Mouse (Mus musculus) thymus, postnatal 0 days (tissue): ENCODE data around the gene Ugt1a6b. TPM values are rescaled to one million over a fixed set of nuclear protein-coding genes. Genes with fewer than 3 reads are reported as not detected.

Experiments used
- DNase-seq: peaks from one replicate; pipeline ENCODE4 v3.0.0-alpha.2; 2015; ENCODE audit warnings: low spot score
- polyA plus RNA-seq: library from polyadenylated mRNA; unstranded; fragments of >200 nt; fragmentation: Nextera tagmentation; extraction: Ambion mirVana; gene quantifications from 2 replicates; pipeline ENCODE4 v1.2.1, GENCODE M21; 2015

Ugt1a6b gene
- polyA plus RNA-seq, 1 experiment from 2014 or later, result not detected

DNA sequence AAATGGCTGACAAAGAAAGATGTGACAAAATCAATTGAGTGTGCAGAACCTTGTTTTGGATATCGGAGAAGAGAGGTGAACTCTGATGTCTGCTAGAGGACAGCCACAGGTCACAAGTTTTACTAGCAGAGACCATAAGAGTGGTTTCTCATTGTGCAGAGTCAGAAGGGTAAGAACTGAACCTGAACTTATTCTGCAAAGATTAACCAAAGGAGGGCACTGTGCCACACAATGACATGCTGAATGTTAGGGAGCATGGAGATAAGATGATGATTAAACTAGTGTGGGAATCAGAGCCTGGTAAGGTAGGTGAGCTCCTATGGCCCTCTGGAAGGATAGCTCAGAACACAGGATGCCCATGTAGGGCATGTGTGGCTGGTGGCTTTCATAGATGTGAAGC, 92.6 kb downstream of the Ugt1a6b start:
- DNase-seq, result no peak

- no peak for DNase-seq
Observed at GRCm38 (mm10) chr1:88197443-88197842, 94.4 kb downstream of the Ugt1a6b start.

- no peak for DNase-seq
Observed at GRCm38 (mm10) chr1:88199996-88200395, 96.9 kb downstream of the Ugt1a6b start.

DNA sequence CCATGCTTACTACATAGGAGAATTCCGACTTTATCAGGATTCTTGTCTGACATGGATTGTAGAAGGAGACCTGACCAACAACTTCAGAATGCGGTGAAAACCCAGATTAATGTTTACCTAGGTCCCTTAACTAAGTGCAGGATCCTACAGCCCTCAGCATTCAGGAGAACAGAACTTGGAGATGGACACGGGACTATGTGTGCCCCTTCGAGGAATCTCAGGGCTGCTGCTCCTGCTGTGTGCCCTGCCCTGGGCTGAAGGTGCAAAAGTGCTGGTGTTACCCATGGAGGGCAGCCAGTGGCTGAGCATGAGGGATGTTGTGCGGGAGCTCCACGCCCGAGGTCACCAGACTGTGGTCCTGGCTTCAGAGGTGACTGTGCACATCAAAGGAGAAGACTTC, 97.4 kb downstream of the Ugt1a6b start, which contains the start of gene Ugt1a2:
Ugt1a2 (plus strand) TSS at position 146 of the 400 bp plus-strand sequence.
- DNase-seq, result no peak

DNA sequence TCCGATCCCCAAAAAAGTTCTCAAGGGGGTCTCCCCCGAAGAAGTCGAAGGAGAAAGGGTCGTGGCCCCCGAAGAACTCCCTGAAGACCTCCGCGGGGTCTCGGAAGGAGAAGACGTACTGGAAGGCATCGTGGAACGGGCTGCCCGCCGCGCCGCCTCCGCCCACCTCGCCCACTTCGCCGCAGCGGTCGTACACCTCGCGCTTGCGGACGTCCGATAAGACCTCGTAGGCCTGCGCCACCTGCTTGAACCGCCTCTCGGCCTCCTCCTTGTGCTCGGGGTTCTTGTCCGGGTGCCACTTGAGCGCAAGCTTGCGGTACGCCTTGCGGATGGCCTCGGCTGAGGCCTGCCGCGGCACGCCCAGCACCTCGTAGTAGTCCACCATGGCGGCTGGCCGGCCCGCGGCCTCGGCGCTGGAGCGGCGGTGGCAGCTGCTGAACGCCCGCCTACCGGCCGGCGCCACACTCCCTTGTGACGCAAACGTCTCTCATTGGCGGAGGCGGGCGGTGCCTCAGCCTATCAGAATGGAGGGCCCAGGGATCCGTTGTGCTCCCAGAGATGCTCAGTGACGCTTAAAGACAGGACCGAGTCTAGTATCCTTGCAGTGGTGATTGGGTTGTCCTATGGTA, 102.4 kb downstream of the Ugt1a6b start, which contains the start of gene Dnajb3:
Dnajb3 (minus strand) TSS at position 489 of the 629 bp plus-strand sequence.
- DNase-seq, result peak; percentile 79

DNA sequence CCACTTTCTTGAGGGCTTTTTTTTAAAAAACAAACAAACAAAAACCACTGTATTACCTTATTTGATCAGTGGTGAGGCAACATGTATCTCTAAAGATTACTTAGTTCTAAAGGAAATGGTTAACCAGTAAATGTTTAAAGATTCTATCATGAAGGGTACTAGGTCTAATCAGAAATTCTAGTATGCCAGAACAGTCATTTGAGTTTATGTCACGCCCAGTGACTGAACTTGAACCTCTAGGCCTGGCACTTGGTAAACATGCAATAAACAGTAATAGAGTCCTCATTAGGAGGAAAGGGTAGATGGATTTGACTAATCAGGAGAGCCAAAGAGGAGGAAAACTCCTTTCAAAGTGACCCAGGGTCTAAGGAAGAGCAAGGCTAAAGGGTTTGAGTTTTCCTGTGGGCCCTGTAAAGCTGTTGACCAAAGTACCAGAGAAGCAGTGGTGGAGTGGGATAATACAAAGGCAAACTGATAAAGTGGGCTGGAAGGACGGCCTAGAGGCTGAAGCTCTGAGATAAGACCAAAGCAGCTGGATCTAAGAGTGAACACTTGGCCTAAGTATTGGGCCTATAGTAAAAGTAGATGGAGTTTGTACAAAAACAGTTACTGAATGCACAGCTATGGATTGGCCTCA, 103.9 kb downstream of the Ugt1a6b start:
- no peak for DNase-seq

- peak; percentile 2 for DNase-seq
Observed at GRCm38 (mm10) chr1:88211812-88212211, 108.8 kb downstream of the Ugt1a6b start, which contains the start of gene Ugt1a1. Gene Ugt1a1, plus strand, starts transcription at chr1:88211959.

DNA sequence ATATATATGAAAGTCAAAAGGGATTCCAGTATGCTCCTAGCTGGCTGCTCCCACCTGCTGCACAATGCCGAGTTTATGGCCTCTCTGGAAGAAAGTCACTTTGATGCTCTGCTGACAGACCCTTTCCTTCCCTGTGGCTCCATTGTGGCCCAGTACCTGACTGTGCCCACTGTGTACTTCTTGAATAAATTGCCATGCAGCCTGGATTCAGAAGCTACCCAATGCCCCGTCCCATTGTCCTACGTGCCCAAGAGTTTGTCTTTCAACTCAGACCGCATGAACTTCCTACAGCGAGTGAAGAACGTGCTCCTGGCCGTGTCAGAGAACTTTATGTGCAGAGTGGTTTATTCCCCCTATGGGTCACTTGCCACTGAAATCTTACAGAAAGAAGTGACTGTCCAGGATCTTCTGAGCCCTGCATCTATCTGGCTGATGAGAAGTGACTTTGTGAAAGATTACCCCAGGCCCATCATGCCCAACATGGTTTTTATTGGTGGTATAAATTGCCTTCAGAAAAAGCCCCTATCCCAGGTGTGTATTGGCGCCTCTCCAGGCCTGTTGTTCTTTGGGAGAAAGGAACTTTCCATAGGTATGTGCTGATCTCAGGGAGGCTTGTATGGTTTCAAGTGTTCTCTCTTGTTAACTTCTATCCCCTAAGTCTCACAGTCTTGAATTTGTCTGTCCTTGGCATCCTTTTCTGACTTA, 109.4 kb downstream of the Ugt1a6b start:
- DNase-seq, result peak; percentile 20

DNA sequence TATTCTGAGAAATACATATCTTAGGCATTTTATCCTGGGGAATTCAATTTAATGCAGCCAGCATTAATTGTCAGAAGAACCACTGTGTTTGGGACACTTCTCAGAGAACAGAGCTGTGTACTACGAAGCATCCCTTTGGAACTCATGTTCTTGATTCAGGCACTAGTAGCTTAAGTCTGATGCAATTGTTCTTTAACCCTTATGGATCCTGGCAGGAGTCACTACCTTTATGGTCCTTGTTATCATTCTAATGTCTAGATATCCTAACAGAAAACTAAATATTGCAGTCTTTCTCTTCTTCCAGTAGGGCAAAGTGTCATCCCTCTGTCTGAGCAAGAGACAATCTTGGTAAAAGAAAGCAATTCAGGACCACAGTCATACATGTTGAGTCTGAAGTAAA, 110.0 kb downstream of the Ugt1a6b start:
- DNase-seq, result peak; percentile 16

- peak; percentile 24 for DNase-seq
Observed at GRCm38 (mm10) chr1:88213766-88214461, 110.9 kb downstream of the Ugt1a6b start.

DNA sequence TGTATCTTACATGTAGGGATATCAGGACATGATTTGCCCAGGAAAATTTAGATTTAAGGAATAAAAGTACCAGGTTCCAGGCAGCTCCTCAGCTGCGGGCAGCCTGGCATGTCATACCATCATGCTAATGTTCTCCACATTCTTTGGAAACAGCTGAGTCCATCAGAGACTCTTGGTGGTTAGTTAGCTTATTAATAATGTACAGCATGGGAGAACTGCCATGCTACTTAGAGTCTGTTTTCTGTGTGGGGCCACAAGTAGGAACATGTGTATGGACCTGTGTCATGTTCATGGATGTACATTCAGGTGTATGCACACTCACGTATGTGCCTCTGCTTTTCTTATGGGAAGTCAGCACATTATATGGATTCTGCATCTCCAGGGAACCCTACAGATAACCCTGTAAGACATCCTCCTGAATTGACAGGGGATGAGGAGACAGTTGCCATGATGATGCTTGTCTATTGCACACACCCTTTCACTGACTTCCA, 111.5 kb downstream of the Ugt1a6b start:
- DNase-seq, result peak; percentile 8

- peak; percentile 5 for DNase-seq
Observed at GRCm38 (mm10) chr1:88215466-88216380, 112.7 kb downstream of the Ugt1a6b start.

GRCm38 (mm10) chr1:88216551-88216950, 113.5 kb downstream of the Ugt1a6b start:
- DNase-seq, result peak; percentile 3

- peak; percentile 11 for DNase-seq
Observed at GRCm38 (mm10) chr1:88217144-88217543, 114.1 kb downstream of the Ugt1a6b start.

GRCm38 (mm10) chr1:88217576-88217975, 114.5 kb downstream of the Ugt1a6b start:
- peak; percentile 2 for DNase-seq

DNA sequence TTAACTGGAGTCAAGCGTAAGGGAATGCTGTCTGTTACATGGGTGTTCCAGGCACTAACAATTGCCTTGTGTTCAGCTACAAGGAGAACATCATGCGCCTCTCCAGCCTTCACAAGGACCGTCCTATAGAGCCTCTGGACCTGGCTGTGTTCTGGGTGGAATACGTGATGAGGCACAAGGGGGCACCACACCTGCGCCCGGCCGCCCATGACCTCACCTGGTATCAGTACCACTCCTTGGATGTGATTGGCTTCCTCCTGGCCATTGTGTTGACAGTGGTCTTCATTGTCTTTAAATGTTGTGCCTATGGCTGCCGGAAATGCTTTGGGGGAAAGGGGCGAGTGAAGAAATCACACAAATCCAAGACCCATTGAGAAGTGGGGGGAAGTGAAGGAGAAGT, 115.0 kb downstream of the Ugt1a6b start:
- DNase-seq, result peak; percentile 11

GRCm38 (mm10) chr1:88218591-88218990, 115.5 kb downstream of the Ugt1a6b start:
- no peak for DNase-seq

GRCm38 (mm10) chr1:88219054-88219453, 116.0 kb downstream of the Ugt1a6b start:
- DNase-seq, result no peak

- DNase-seq, result no peak
Observed at GRCm38 (mm10) chr1:88220336-88220735, 117.3 kb downstream of the Ugt1a6b start.

- no peak for DNase-seq
Observed at GRCm38 (mm10) chr1:88222216-88222615, 119.2 kb downstream of the Ugt1a6b start.
